Mouse (Mus musculus) lung, embryonic 16.5 days (tissue): ENCODE measurements around the gene Hhat. TPM values are rescaled to one million over a fixed set of nuclear protein-coding genes. Genes with fewer than 3 reads are reported as not detected.
A peak's percentile ranks its signal among the peaks of the same experiment; 100 is the strongest.

ENCODE experiments used
- ATAC-seq: fragments of 200-750 bp; cut with Nextera tagmentation; 2 replicates; pipeline ENCODE4 v1.8.0; 2017; ENCODE audit warnings: low read depth, mild to moderate bottlenecking, moderate library complexity
- H3K27ac ChIP-seq: fragments of 300-500 bp; sonication (generic); 2 replicates; pipeline ENCODE4 v1.5.1; 2014; ENCODE audit warnings: mild to moderate bottlenecking, control low read depth, low read length
- H3K27me3 ChIP-seq: fragments of 300-500 bp; sonication (generic); 2 replicates; pipeline ENCODE4 v1.6.1; 2014; ENCODE audit warnings: low read depth, low read length, mixed read lengths; ENCODE audit not compliant: control insufficient read depth, insufficient read depth
- H3K36me3 ChIP-seq: fragments of 300-500 bp; sonication (generic); 2 replicates; pipeline ENCODE4 v1.6.1; 2014; ENCODE audit warnings: low read length; ENCODE audit not compliant: control insufficient read depth, insufficient read depth
- H3K4me1 ChIP-seq: fragments of 300-500 bp; sonication (generic); replicated peaks from 2 replicates; pipeline ENCODE4 v1.6.1; 2014; ENCODE audit warnings: low read length, mixed read lengths; ENCODE audit not compliant: control insufficient read depth, insufficient read depth
- H3K4me2 ChIP-seq: fragments of 300-500 bp; sonication (generic); 2 replicates; pipeline ENCODE4 v1.6.1; 2014; ENCODE audit warnings: low read depth, low read length, control low read depth
- H3K4me3 ChIP-seq: fragments of 300-500 bp; sonication (generic); 2 replicates; pipeline ENCODE4 v1.5.1; 2014; ENCODE audit warnings: mild to moderate bottlenecking, low read length, control low read depth
- H3K9ac ChIP-seq: fragments of 300-500 bp; sonication (generic); 2 replicates; pipeline ENCODE4 v1.6.1; 2014; ENCODE audit warnings: low read length, control low read depth
- H3K9me3 ChIP-seq: fragments of 300-500 bp; sonication (generic); 2 replicates; pipeline ENCODE4 v1.6.1; 2016; ENCODE audit warnings: low read length; ENCODE audit not compliant: control insufficient read depth
- WGBS: fragments of 180-500 bp; shearing (Covaris S2); extraction: QIAGEN DNeasy Blood & Tissue Kit; methylation state at CpG from one replicate; pipeline ENCODE4 v1.1.7; 2014; 5-methylcytosine and 5-hydroxymethylcytosine counted together
- polyA plus RNA-seq: library from polyadenylated mRNA; unstranded; fragments of >200 nt; fragmentation: Nextera tagmentation; extraction: Ambion mirVana; gene quantifications from 2 replicates; pipeline ENCODE4 v1.2.1, GENCODE M21; 2015

Gene Hhat
- polyA plus RNA-seq = 8.6 and 9.3 TPM in 2 replicates

GRCm38 (mm10) chr1:192770495-192771331 is at the start of gene Hhat:
TSS of gene Hhat (minus strand) at chr1:192771223.
- H3K27me3 ChIP-seq = no peaks in the 10 kb centered on the region

GRCm38 (mm10) chr1:192818334-192818733 is 47.3 kb upstream of the Hhat start:
- H3K4me3 ChIP-seq = no peak overlapping the region
- H3K4me2 ChIP-seq = no peak overlapping the region
- H3K27me3 ChIP-seq = no peaks in the 10 kb centered on the region
- ATAC-seq = no peak
- 79% methylated on average over 5 of the region's 5 CpGs for WGBS
- H3K27ac ChIP-seq = no peak overlapping the region
- no peak overlapping the region for H3K9ac ChIP-seq
- no peaks in the 10 kb centered on the region for H3K9me3 ChIP-seq
- no peaks in the 10 kb centered on the region for H3K36me3 ChIP-seq
- peaks cover 12% of the 10 kb centered on the region for H3K4me1 ChIP-seq

More at GRCm38 (mm10) chr1:192770495-192771331, at the start of gene Hhat:
- Histone ChIP-seq H3K4me3 (peak within 1 kb of the TSS; percentile 78), H3K9ac (peak within 1 kb of the TSS; percentile 98), H3K27ac (peak within 1 kb of the TSS; percentile 94), H3K9me3 (no peaks in the 10 kb centered on the region), H3K4me1 (peaks cover 7% of the 10 kb centered on the region), H3K4me2 (peak within 1 kb of the TSS; percentile 95), H3K36me3 (no peaks in the 10 kb centered on the region)
- WGBS = under 1% methylated on average over 64 of the region's 70 CpGs
- peak; percentile 91 for ATAC-seq

GRCm38 (mm10) chr1:192815789-192816188 is 44.8 kb upstream of the Hhat start:
- Histone ChIP-seq H3K27me3 (no peaks in the 10 kb centered on the region), H3K36me3 (no peaks in the 10 kb centered on the region), H3K4me3 (no peak overlapping the region), H3K9me3 (no peaks in the 10 kb centered on the region), H3K27ac (no peak overlapping the region), H3K4me2 (no peak overlapping the region), H3K4me1 (peaks cover 12% of the 10 kb centered on the region), H3K9ac (no peak overlapping the region)
- WGBS = 25% methylated on average over 2 of the region's 2 CpGs
- no peak for ATAC-seq

GRCm38 (mm10) chr1:192814700-192815099 is 43.7 kb upstream of the Hhat start:
- Histone ChIP-seq H3K36me3 (no peaks in the 10 kb centered on the region), H3K9me3 (no peaks in the 10 kb centered on the region), H3K4me2 (no peak overlapping the region), H3K4me1 (peaks cover 12% of the 10 kb centered on the region), H3K4me3 (no peak overlapping the region), H3K9ac (no peak overlapping the region), H3K27me3 (no peaks in the 10 kb centered on the region), H3K27ac (no peak overlapping the region)
- 36% methylated on average over 3 of the region's 3 CpGs for WGBS
- no peak for ATAC-seq

- Histone ChIP-seq H3K4me2 (no peak overlapping the region), H3K9me3 (no peaks in the 10 kb centered on the region), H3K27ac (no peak overlapping the region), H3K27me3 (no peaks in the 10 kb centered on the region), H3K36me3 (no peaks in the 10 kb centered on the region), H3K9ac (no peak overlapping the region), H3K4me1 (peaks cover 12% of the 10 kb centered on the region), H3K4me3 (no peak overlapping the region)
- WGBS = 84% methylated on average over 9 of the region's 9 CpGs
- no peak for ATAC-seq
Measured at GRCm38 (mm10) chr1:192812758-192813157, 41.7 kb upstream of the Hhat start.

- no peaks in the 10 kb centered on the region for H3K36me3 ChIP-seq
- no peaks in the 10 kb centered on the region for H3K27me3 ChIP-seq
- H3K4me2 ChIP-seq = no peak overlapping the region
- no peak overlapping the region for H3K4me3 ChIP-seq
- peaks cover 12% of the 10 kb centered on the region for H3K4me1 ChIP-seq
- ATAC-seq = peak; percentile 35; the same call in 1 of the 2 replicates
- peak overlapping the region; percentile 31; the same call in 1 of the 2 replicates for H3K27ac ChIP-seq
- 45% methylated on average over 5 of the region's 5 CpGs for WGBS
- H3K9me3 ChIP-seq = no peaks in the 10 kb centered on the region
- H3K9ac ChIP-seq = no peak overlapping the region
Measured at GRCm38 (mm10) chr1:192812290-192812689, 41.3 kb upstream of the Hhat start.

GRCm38 (mm10) chr1:192806168-192807157 is 35.4 kb upstream of the Hhat start:
- Histone ChIP-seq H3K27me3 (no peaks in the 10 kb centered on the region), H3K36me3 (no peaks in the 10 kb centered on the region), H3K27ac (peak overlapping the region; percentile 11; the same call in 1 of the 2 replicates), H3K4me3 (no peak overlapping the region), H3K4me2 (no peak overlapping the region), H3K4me1 (peaks cover 2% of the 10 kb centered on the region; the same call in 1 of the 2 replicates), H3K9ac (no peak overlapping the region), H3K9me3 (no peaks in the 10 kb centered on the region)
- WGBS = 46% methylated on average over 10 of the region's 10 CpGs
- peak; percentile 75 for ATAC-seq

- 0 out of 2 replicates have a peak, but pooled peaks cover 2% of the 10 kb centered on the region for H3K9me3 ChIP-seq
Measured at GRCm38 (mm10) chr1:192800338-192800737, 29.3 kb upstream of the Hhat start.

More at GRCm38 (mm10) chr1:192800338-192800737, 29.3 kb upstream of the Hhat start:
- ATAC-seq = no peak
- Histone ChIP-seq H3K27ac (no peak overlapping the region), H3K4me1 (peaks cover 29% of the 10 kb centered on the region), H3K4me2 (no peak overlapping the region), H3K36me3 (no peaks in the 10 kb centered on the region), H3K9ac (no peak overlapping the region), H3K27me3 (no peaks in the 10 kb centered on the region), H3K4me3 (no peak overlapping the region)
- WGBS = 72% methylated on average over 8 of the region's 8 CpGs
